Mouse (Mus musculus): ENCODE data around the gene Akna. TPM values are rescaled to one million over a fixed set of nuclear protein-coding genes. Genes with fewer than 3 reads are reported as not detected.

The Akna gene
- total and polyA plus RNA-seq, 3 experiments = 6.5 to 37.5 (median 28.0) TPM

DNA sequence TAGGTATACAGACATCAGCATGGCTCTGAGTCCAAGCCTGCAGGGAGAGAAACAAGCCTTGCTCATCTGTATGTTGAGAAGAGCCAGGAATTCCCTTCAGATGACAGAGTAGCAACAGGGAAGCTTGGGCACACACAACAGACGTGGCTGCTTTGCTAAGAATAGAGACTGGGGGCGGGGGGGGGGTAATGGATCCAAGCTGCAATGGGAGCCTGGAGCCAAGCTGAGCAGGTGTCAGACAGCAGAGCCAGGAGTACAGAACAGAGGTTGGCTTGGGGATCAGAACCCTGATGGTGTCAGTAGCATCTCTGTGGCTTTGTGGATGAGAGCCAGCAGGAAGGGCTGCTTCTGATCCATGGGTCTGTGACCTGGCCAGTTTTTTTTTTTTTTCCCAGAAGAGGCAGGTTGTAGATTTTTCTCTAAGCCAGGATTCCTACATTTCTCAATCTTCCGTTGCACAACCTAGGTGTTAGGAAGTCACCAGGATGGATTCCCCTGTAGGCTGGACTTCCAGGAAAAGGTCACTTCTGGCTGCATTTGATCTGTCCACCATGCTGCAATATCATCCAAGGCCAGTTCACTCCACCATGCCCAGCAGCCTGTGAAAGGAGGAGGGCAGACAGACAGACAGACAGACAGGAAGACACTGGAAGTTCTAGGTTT is 64.6 kb downstream of the Akna start:
- H3K79me2 ChIP-seq (replicated peaks; ENCODE audit: control insufficient read depth, extremely low read depth, insufficient read depth, poor library complexity, severe bottlenecking) = no peaks in the 10 kb centered on the region
- DNase-seq (ENCODE audit: extremely low read depth) = no peak
- TF ChIP-seq MXI1 (IDR thresholded peaks at IDR 0.05; ENCODE audit: low read depth, low read length) = no peak
- TF ChIP-seq ETS1 (conservative IDR thresholded peaks at IDR 0.05; ENCODE audit: low read depth, low read length) = no peak
- TF ChIP-seq ZNF384 (IDR thresholded peaks at IDR 0.05; ENCODE audit: low read depth, low read length) = no peak
- TF ChIP-seq POLR2AphosphoS2 (IDR thresholded peaks at IDR 0.05; ENCODE audit: low read depth, low read length) = no peak
- TF ChIP-seq MAZ (IDR thresholded peaks at IDR 0.05; ENCODE audit: low read depth, low read length) = no peak
- TF ChIP-seq SMC3 (IDR thresholded peaks at IDR 0.05; ENCODE audit: low read depth, low read length) = no peak
- TF ChIP-seq USF1 (IDR thresholded peaks at IDR 0.05; ENCODE audit: low read depth, low read length) = no peak
- no peak for TF ChIP-seq ELF1 (IDR thresholded peaks at IDR 0.05; ENCODE audit: low read depth, low read length)
- no peak for TF ChIP-seq POLR2A (IDR thresholded peaks at IDR 0.05; ENCODE audit: low read depth, low read length)
- no peaks in the 10 kb centered on the region for H3K9me3 ChIP-seq (replicated peaks; ENCODE audit: low read length)
- in situ Hi-C loops (cut with MboI; ENCODE audit: low pct_ligation_motif_present, low pct_unique_long_range_greater_than_20kb, low sequenced_read_pairs) (no loop called here), dilution Hi-C loops (cut with MboI; ENCODE audit: extremely low pct_ligation_motif_present, extremely low pct_unique_long_range_greater_than_20kb, low sequenced_read_pairs) (no loop called here)
- no peaks in the 10 kb centered on the region for H3K36me3 ChIP-seq (replicated peaks in 1 of 2; ENCODE audit: control insufficient read depth in 1 of 2, insufficient read depth in 1 of 2, low read length in 1 of 2)
- H3K27ac ChIP-seq (ENCODE audit: insufficient read depth, low read depth) = no peak overlapping the region
- peaks cover 16% of the 10 kb centered on the region for H3K27me3 ChIP-seq (replicated peaks)
- no peak overlapping the region for H3K4me3 ChIP-seq (replicated peaks in 1 of 3; ENCODE audit: low read depth in 2 of 3, low read length in 2 of 3, poor library complexity in 1 of 3)
- no peak overlapping the region for H3K9ac ChIP-seq (ENCODE audit: insufficient read depth, low read depth)
- peaks cover 9 to 21% of the 10 kb centered on the region in 2 experiments for H3K4me1 ChIP-seq (ENCODE audit: control insufficient read depth in 1 of 2, insufficient read depth in 2 of 2)
- no peak overlapping the region for H3K4me2 ChIP-seq (ENCODE audit: insufficient read depth, low read depth, poor library complexity, severe bottlenecking)

DNA sequence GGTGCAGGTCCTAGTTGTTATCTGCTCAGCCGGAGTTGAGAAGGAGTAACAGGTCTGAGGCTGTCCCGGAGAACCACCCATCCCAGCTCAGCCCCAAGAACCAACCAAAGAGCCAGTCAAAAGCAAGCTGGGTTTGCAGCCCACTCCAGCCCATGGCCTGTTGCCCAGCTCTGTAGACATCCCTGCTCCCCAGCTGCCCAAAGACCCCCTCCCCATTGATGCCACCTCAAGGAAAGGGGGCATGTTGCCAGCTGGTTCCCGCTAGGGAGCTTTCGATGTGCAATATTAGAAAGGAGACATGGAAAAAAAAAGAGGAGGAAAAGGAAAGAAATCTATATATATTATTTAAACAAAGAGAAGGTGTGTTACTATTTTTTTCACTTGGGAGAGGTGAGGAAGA is 69.8 kb downstream of the Akna start:
- dilution Hi-C loops (cut with MboI; ENCODE audit: extremely low pct_ligation_motif_present, extremely low pct_unique_long_range_greater_than_20kb, low sequenced_read_pairs) (no loop called here), in situ Hi-C loops (cut with MboI; ENCODE audit: low pct_ligation_motif_present, low pct_unique_long_range_greater_than_20kb, low sequenced_read_pairs) (no loop called here)
- no peak for DNase-seq (ENCODE audit: extremely low read depth)
- no peak for TF ChIP-seq RCOR1 (conservative IDR thresholded peaks at IDR 0.05; ENCODE audit: low read depth, low read length)
- no peak for TF ChIP-seq CTCF (conservative IDR thresholded peaks at IDR 0.05 in 1 of 2, IDR thresholded peaks at IDR 0.05 in 1 of 2; ENCODE audit: low read depth in 2 of 2, low read length in 2 of 2)
- TF ChIP-seq CHD2 (IDR thresholded peaks at IDR 0.05; ENCODE audit: low read length) = no peak
- no peak for TF ChIP-seq MEF2A (IDR thresholded peaks at IDR 0.05; ENCODE audit: borderline replicate concordance, low read depth, low read length)
- no peak for TF ChIP-seq EP300 (IDR thresholded peaks at IDR 0.05; ENCODE audit: low read length)
- TF ChIP-seq MAX (IDR thresholded peaks at IDR 0.05; ENCODE audit: low read length) = no peak
- no peak for TF ChIP-seq ZNF384 (IDR thresholded peaks at IDR 0.05; ENCODE audit: low read depth, low read length)
- no peak for TF ChIP-seq NELFE (IDR thresholded peaks at IDR 0.05; ENCODE audit: low read depth, low read length)
- TF ChIP-seq PAX5 (IDR thresholded peaks at IDR 0.05; ENCODE audit: low read length) = no peak
- Histone ChIP-seq H3K4me1 (ENCODE audit: control insufficient read depth in 1 of 2, insufficient read depth in 2 of 2) (no peaks in the 10 kb centered on the region), H3K9me3 (replicated peaks; ENCODE audit: low read length) (no peaks in the 10 kb centered on the region), H3K36me3 (replicated peaks in 1 of 2; ENCODE audit: control insufficient read depth in 1 of 2, insufficient read depth in 1 of 2, low read length in 1 of 2) (no peaks in the 10 kb centered on the region), H3K27ac (ENCODE audit: insufficient read depth, low read depth) (no peak overlapping the region), H3K27me3 (replicated peaks) (peaks cover 54% of the 10 kb centered on the region), H3K4me2 (ENCODE audit: insufficient read depth, low read depth, poor library complexity, severe bottlenecking) (no peak overlapping the region), H3K4me3 (replicated peaks in 1 of 3; ENCODE audit: low read depth in 2 of 3, low read length in 2 of 3, poor library complexity in 1 of 3) (no peak overlapping the region), H3K9ac (ENCODE audit: insufficient read depth, low read depth) (no peak overlapping the region), H3K79me2 (replicated peaks; ENCODE audit: control insufficient read depth, extremely low read depth, insufficient read depth, poor library complexity, severe bottlenecking) (no peaks in the 10 kb centered on the region)

Data from CH12.LX (cell line).